Mouse (Mus musculus) neutrophil, adult 5-6 weeks (primary cell): ENCODE data around the gene Mctp1. TPM values are rescaled to one million over a fixed set of nuclear protein-coding genes. Genes with fewer than 3 reads are reported as not detected.
"Not testable (repeated sequence)": the region's sequence is repeated elsewhere in the genome, so short reads cannot be mapped to it uniquely, and the experiment has no call there.

Source experiments
- ATAC-seq: fragments of 151-379, 151-347 bp; 2 replicates; pipeline ENCODE4 v1.8.0; 2017; ENCODE audit warnings: mild to moderate bottlenecking, moderate TSS enrichment; ENCODE audit not compliant: insufficient number of reproducible peaks, poor library complexity, low FRiP score, severe bottlenecking; ENCODE audit errors: extremely low read depth
- total RNA-seq: library from RNA; stranded (forward); fragments of 200-1000 nt; gene quantifications from 2 replicates; pipeline ENCODE4 v1.2.3, GENCODE M21; 2017

Gene Mctp1
- total RNA-seq, 1 experiment from 2014 or later, result 80.4 TPM

GRCm38 (mm10) chr13:76585447-76585846 is 201.1 kb downstream of the Mctp1 start:
- no peak for ATAC-seq

DNA sequence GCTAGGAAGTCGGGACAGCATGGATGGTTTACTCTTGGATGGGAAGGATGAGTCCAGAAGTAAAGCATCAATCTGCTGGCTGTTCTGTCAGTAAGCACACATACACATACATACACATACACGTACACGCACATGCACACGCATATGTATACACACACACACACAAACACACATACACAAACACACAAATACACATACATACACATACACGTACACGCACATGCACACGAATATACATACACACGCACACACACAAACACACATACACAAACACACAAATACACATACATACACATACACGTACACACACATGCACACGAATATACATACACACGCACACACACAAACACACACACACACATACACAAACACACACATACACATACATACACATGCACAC is 206.4 kb downstream of the Mctp1 start:
- ATAC-seq, result not testable (repeated sequence)

DNA sequence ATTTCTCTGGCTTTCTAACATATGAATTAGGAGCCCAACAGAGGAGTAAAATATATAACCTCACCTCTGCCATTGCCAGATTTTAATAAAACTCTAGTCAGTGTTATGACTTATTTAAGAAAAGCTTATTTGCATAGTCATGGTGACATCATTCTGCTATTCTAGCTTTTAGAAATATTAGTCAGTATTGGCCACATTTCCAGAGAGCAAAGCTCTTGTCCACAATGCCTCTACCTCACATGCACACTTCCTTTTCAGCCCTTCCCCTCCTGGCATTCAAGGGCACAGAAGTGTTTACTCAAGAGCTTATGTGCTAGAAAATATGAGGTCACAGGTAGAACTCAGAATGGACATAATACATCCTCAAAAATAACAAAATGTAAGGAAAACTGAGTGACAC is 206.9 kb downstream of the Mctp1 start:
- no peak for ATAC-seq

DNA sequence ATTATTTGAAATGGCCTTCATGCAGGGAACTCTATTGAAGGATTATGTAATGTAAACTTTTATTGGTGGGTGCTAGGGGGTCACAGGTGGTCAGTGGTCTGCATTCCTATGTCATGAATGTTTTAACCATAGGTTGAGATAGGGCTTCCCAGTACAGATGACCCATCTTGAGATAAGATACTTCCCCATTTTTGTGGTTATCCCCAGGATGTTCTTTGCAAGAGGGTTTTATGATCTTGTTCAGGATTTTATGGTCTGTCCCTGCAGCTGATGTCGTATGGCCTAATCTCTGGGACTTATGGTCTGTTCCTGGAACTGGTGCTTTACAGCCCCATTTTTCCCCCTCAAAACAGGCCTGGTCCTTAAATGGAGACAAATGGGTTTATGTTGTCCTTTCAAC is 207.4 kb downstream of the Mctp1 start:
- ATAC-seq, result 0 out of 2 replicates have a peak, but pooled peaks have one; percentile 19

- no peak for ATAC-seq
These were observed 208.6 kb downstream of the Mctp1 start for GRCm38 (mm10) chr13:76592908-76593307.

GRCm38 (mm10) chr13:76597005-76597404 is 212.7 kb downstream of the Mctp1 start:
- no peak for ATAC-seq

GRCm38 (mm10) chr13:76609425-76609824 is 225.1 kb downstream of the Mctp1 start:
- no peak for ATAC-seq

DNA sequence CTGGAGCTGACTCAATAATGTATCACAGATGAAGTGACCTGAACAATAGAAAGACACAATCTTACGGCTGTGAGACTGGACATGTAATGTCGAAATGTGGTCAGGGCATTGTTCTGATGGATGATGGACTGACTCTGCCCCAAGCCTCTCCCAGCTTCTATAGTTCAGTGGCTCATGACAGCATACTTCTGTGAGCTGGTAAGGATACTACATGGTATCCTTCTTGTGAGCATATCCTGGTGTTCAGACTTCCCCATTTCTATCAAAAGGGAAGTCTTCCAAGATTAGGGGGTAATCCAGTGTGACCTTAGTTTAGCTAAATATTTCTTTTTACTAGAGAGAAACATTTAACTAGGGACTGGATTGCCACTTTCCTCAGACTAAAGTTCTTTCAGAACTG is 227.2 kb downstream of the Mctp1 start:
- no peak for ATAC-seq

DNA sequence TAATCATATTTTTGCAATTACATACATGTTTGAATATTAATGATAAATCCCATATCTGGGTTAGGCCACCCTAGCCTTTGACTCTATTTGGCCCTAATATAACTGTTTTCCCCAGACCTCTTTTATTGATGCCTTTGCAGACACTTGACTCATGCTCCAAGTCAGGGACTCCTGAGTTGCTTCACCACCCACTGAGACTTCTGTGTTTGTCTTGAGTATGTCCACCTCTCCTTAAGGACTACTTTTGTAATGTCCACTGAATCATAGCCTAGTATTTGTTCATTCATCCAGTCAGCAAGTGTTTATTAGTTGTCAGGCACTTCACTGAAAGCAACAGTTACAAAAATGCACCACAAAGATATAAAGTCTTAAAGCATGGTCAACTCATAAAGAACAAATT is 235.8 kb downstream of the Mctp1 start:
- no peak for ATAC-seq

- ATAC-seq, result peak; percentile 63
These were observed 236.2 kb downstream of the Mctp1 start for GRCm38 (mm10) chr13:76620525-76620924.

DNA sequence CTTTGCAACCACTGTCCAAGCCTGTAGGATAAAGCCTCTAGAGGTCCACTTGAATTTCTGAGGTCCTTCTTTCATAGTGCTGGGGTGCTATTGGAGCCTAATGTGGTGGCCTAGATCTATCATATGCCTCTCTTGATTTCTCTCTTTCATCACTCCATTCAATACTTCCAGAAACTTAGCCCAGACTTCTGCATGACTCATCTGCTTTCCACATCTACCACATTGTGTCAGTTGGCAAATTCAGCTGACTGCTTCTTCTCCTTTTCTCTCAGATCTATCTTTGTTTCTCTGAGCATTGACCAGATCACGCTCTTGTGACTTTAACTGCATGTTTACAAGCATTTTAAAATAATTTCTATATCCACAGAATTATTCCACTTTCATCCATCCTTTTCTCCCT is 249.4 kb downstream of the Mctp1 start:
- ATAC-seq, result peak; percentile 67; the same call in 1 of the 2 replicates

- ATAC-seq, result no peak
These were observed 253.9 kb downstream of the Mctp1 start for GRCm38 (mm10) chr13:76638282-76638681.

DNA sequence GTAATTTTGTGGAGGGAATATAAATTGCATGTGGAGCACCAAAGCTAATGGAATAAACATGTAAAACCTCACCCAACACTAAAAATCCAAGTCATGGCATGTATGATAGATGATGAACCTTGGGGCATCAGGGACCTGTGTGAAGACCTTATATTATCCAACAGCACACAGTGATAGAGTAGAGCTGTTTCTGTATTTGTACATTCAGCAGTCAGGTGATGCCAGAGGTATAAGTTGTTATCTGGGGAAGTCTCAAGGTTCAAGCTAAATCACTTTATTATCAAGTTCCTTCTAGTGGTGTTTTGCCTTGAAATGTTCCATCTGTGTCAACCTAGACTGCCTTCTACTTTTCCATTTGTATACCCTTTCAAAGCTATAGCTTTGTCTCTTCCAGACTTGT is 275.2 kb downstream of the Mctp1 start:
- no peak for ATAC-seq

DNA sequence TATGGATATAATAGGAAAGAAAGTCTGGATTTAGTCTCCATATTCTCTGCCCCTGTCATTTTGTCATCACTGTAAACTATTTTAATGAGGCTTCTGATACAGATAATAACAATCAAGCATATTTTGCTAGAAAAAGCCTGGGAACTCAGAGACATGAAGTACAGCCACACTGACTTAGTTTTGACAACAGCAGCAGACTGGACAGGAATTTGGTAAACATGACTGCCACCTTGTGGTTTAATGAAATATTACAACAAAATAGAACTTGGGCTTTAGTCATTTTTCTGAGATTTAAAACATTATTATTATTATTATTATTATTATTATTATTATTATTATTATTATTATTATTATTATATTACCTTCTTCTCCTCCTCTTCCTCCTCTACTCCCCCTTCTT is 297.0 kb downstream of the Mctp1 start:
- peak; percentile 74; the same call in 1 of the 2 replicates for ATAC-seq

GRCm38 (mm10) chr13:76689349-76689748 is 305.0 kb downstream of the Mctp1 start:
- ATAC-seq, result no peak

DNA sequence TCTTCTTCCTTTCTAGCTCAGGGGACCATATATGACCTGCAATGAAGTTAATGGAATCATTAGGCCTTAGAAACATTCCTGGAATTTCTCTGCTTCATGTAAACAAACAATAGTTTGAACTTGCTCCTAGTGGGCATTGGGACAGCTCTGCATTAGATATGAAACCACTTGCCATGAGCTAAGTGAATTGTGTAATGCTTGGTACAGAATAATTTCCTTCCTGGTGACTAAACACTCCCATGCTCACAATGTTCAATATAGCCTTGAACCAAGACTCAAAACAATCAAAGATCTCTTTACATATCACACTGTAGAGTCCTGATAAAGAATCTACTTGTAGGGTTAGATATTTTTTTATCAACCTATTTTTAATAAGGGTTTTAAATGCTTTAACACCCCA is 305.8 kb downstream of the Mctp1 start:
- ATAC-seq, result no peak

DNA sequence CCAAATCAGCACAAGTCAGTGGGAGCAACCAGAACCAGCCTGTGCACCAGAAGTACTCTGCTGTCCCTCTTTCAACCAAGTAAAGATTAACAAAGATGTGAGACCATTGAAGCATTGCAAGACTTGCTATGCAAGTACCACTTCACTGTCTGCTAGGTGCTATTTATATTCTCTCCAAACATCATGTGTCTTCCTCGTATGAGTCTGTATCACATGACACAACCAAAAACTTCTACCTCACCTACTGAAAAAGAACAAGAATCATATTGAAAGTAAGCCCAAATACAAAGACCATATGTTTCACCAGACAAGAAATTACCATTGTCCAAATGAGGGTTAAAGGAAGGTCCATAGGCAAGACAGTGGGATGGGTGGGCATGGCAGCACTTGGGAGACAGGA is 306.4 kb downstream of the Mctp1 start:
- ATAC-seq, result no peak

DNA sequence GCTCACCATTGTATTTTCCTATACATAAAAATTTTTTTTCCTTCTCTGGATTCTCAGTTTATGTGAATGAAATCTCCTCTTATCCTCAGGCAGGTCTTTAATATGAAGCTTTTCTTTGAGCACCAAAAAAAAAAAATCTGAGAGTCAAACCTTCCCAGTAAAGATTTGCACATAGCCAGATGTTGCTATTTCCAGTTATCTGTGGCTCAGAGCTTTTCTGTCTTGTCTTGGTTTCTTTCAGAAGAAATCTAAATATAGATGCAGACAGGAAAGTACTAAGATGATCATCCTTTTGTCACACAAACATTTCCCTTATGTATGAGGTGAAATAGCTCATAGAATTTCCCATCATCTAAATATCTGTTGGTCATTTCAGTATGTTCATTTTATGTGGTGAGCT is 349.7 kb downstream of the Mctp1 start:
- no peak for ATAC-seq

DNA sequence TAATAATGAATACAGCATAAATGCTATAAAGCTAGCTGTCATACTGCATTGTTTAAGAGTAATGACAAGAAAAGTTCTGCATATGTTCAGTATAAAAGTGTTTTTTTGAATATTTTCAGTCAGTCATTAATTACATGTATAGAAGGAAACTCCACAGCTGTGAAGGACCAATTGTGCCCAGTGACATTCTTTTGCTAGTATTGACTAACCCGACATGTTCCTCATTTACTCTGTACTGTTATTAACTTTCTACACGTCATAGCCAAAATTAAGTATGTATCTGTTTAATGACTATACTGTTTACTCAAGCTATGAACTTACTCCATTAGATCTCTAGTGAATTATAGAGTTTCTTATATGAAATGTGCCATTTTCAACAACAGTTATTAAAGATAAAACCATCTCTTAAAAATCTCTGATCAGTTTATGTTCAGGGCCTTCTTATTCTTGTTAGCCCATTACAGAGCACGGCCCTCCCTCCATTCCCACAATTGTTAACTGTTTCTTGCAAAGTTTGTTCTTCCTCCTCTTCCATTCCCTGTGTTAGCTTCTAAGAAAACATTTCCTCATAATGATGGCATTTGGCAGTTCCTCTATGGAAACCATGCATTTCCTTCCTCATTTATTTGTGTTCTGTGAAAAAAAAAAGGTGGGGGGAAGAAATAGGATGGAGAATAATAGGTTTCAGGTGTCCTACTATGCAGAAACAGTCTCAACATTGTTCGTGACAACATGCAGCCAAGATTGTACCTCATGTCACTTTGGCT is 366.5 kb downstream of the Mctp1 start:
- 0 out of 2 replicates have a peak, but pooled peaks have one; percentile 26 for ATAC-seq

DNA sequence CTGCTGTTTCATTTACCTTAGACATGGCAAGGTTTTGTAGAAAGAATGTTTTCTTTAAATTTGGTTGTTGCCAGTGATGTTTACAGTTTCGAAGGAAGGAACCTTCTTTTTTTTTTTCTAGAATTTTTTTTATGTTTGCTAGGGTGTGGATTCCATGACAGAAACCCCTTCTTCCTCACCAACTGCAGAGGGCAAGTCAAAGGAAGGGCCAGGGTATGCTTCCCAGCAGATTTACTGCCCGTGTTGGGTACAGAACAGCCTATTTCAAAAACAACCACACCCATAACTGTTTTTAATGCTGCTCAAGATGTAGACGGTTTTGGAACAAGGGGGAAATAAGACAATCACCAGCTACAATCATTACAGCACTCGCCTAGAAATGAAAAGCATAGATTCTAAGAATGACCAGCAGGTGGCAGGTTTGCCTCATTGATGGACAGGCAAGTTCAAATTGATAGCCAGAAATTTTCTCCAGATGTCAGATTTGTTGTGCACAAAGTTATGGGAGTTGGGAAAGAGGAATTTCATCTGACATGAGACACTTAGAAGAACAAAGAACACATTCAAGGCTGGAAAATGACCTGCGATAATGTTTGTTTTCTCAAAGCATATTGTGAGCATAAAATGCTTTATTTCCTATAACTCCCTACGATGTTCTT is 375.6 kb downstream of the Mctp1 start:
- ATAC-seq, result no peak
